Mouse (Mus musculus) bone marrow, adult 2 months (tissue): ENCODE measurements around the gene Pakap.

Experiments used
- CTCF ChIP-seq: fragments of 200-500 bp; IDR thresholded peaks from 2 replicates; pipeline ENCODE4 v1.5.1; 2011; ENCODE audit warnings: low read length, control low read depth; ENCODE audit not compliant: control insufficient read depth, insufficient read depth
- POLR2A ChIP-seq: fragments of 200-500 bp; IDR thresholded peaks from 2 replicates; pipeline ENCODE4 v1.6.1; 2011; ENCODE audit warnings: low read depth, mild to moderate bottlenecking, control low read depth, low read length, borderline replicate concordance; ENCODE audit not compliant: control insufficient read depth

GRCm38 (mm10) chr4:57680186-57680585, 112.2 kb downstream of the Pakap start:
- TF ChIP-seq CTCF = no peak
- TF ChIP-seq POLR2A = no peak
